Mouse (Mus musculus): ENCODE results near the gene Chchd4. TPM values are rescaled to one million over a fixed set of nuclear protein-coding genes. Genes with fewer than 3 reads are reported as not detected.

Gene Chchd4
- polyA plus RNA-seq (2021) = 24.0 TPM

GRCm38 (mm10) chr6:91472868-91473804, at the start of gene Chchd4, which contains the start of gene Tmem43:
TSS of gene Chchd4 (minus strand) at chr6:91473546.
TSS of gene Tmem43 (plus strand) at chr6:91473703.
- H3K27me3 ChIP-seq = no peaks in the 10 kb centered on the region
- ChIA-PET POLR2A (interaction anchor here (0.9 kb wide), 1 partner anchor 14 kb away, joined by 3 read pairs; no protein-coding TSS in a partner anchor), CTCF (interaction anchor here (0.7 to 1.0 kb wide), 2 partner anchors 15 to 36 kb away, joined by 4 to 5 read pairs; no protein-coding TSS in a partner anchor)
- DNase-seq (ENCODE audit: low read depth, low spot score) (peak; percentile 99), ATAC-seq (peak; percentile 88)
- in situ Hi-C loops (cut with MboI; ENCODE audit: low pct_unique_long_range_greater_than_20kb) = no loop called here
- TF ChIP-seq CTCF (IDR thresholded peaks at IDR 0.05) = no peak

- H3K27me3 ChIP-seq = no peaks in the 10 kb centered on the region
- TF ChIP-seq CTCF (IDR thresholded peaks at IDR 0.05) = no peak
- ChIA-PET POLR2A (no interaction called here), CTCF (no interaction called here)
- ATAC-seq (no peak), DNase-seq (ENCODE audit: low read depth, low spot score) (no peak)
- in situ Hi-C loops (cut with MboI; ENCODE audit: low pct_unique_long_range_greater_than_20kb) = no loop called here
Observed at GRCm38 (mm10) chr6:91522816-91523215, 49.5 kb upstream of the Chchd4 start.

GRCm38 (mm10) chr6:91518454-91519020, 45.2 kb upstream of the Chchd4 start:
- CTCF ChIA-PET = interaction anchor here (2.7 kb wide), 1 partner anchor 9 kb away, joined by 14 read pairs; no protein-coding TSS in a partner anchor
- ATAC-seq (no peak), DNase-seq (ENCODE audit: low read depth, low spot score) (no peak)
- POLR2A ChIA-PET = no interaction called here
- in situ Hi-C loops (cut with MboI; ENCODE audit: low pct_unique_long_range_greater_than_20kb) = loop anchor here (10.0 kb wide), 1 partner anchor 546 kb away; no protein-coding TSS in a partner anchor
- no peaks in the 10 kb centered on the region for H3K27me3 ChIP-seq
- no peak for TF ChIP-seq CTCF (IDR thresholded peaks at IDR 0.05)

GRCm38 (mm10) chr6:91515545-91516449, 42.5 kb upstream of the Chchd4 start, which contains the start of the genes Xpc and Lsm3:
TSS of gene Xpc (minus strand) at chr6:91515888.
TSS of gene Lsm3 (plus strand) at chr6:91515928.
- ATAC-seq (peak; percentile 94), DNase-seq (ENCODE audit: low read depth, low spot score) (peak; percentile 89)
- no peaks in the 10 kb centered on the region for H3K27me3 ChIP-seq
- CTCF ChIA-PET = no interaction called here
- in situ Hi-C loops (cut with MboI; ENCODE audit: low pct_unique_long_range_greater_than_20kb) = loop anchor here (10.0 kb wide), 1 partner anchor 549 kb away; no protein-coding TSS in a partner anchor
- POLR2A ChIA-PET = no interaction called here
- TF ChIP-seq CTCF (IDR thresholded peaks at IDR 0.05) = no peak

- ATAC-seq = no peak
Observed at GRCm38 (mm10) chr6:91514737-91515362, 41.5 kb upstream of the Chchd4 start.

GRCm38 (mm10) chr6:91514135-91514534, 40.8 kb upstream of the Chchd4 start:
- TF ChIP-seq CTCF (IDR thresholded peaks at IDR 0.05) = no peak
- CTCF ChIA-PET = no interaction called here
- H3K27me3 ChIP-seq = no peaks in the 10 kb centered on the region
- in situ Hi-C loops (cut with MboI; ENCODE audit: low pct_unique_long_range_greater_than_20kb) = loop anchor here (10.0 kb wide), 1 partner anchor 551 kb away; no protein-coding TSS in a partner anchor
- ATAC-seq (no peak), DNase-seq (ENCODE audit: low read depth, low spot score) (no peak)
- POLR2A ChIA-PET = no interaction called here

More at GRCm38 (mm10) chr6:91514737-91515362, 41.5 kb upstream of the Chchd4 start:
- no peaks in the 10 kb centered on the region for H3K27me3 ChIP-seq
- DNase-seq (ENCODE audit: low read depth, low spot score) = no peak
- CTCF ChIA-PET = no interaction called here
- no peak for TF ChIP-seq CTCF (IDR thresholded peaks at IDR 0.05)
- POLR2A ChIA-PET = interaction anchor here (0.8 kb wide), 1 partner anchor 15 kb away, joined by 3 read pairs; no protein-coding TSS in a partner anchor
- in situ Hi-C loops (cut with MboI; ENCODE audit: low pct_unique_long_range_greater_than_20kb) = loop anchor here (10.0 kb wide), 1 partner anchor 550 kb away; no protein-coding TSS in a partner anchor

GRCm38 (mm10) chr6:91510211-91510610, 36.9 kb upstream of the Chchd4 start:
- in situ Hi-C loops (cut with MboI; ENCODE audit: low pct_unique_long_range_greater_than_20kb) = loop anchor here (10.0 kb wide), 1 partner anchor 555 kb away; no protein-coding TSS in a partner anchor
- ChIA-PET POLR2A (interaction anchor here (1.3 kb wide), 1 partner anchor 32 kb away, joined by 3 read pairs; no protein-coding TSS in a partner anchor), CTCF (interaction anchor here (1.1 to 2.2 kb wide), 6 partner anchors 10 to 95 kb away, joined by 3 to 9 read pairs (median 4); no protein-coding TSS in a partner anchor)
- DNase-seq (ENCODE audit: low read depth, low spot score) (no peak), ATAC-seq (no peak)
- TF ChIP-seq CTCF (IDR thresholded peaks at IDR 0.05) = no peak
- no peaks in the 10 kb centered on the region for H3K27me3 ChIP-seq

- in situ Hi-C loops (cut with MboI; ENCODE audit: low pct_unique_long_range_greater_than_20kb) = loop anchor here (10.0 kb wide), 1 partner anchor 225 kb away; no protein-coding TSS in a partner anchor
- no peaks in the 10 kb centered on the region for H3K27me3 ChIP-seq
- CTCF ChIA-PET = interaction anchor here (0.6 to 2.4 kb wide), 18 partner anchors 9 to 97 kb away, joined by 3 to 9 read pairs (median 4); no protein-coding TSS in a partner anchor
- POLR2A ChIA-PET = interaction anchor here (0.7 to 1.3 kb wide), 3 partner anchors 22 to 252 kb away, joined by 3 to 4 read pairs (median 3); no protein-coding TSS in a partner anchor
- TF ChIP-seq CTCF (IDR thresholded peaks at IDR 0.05) = peak; percentile 92
- DNase-seq (ENCODE audit: low read depth, low spot score) = no peak
- ATAC-seq = peak; percentile 51
Observed at GRCm38 (mm10) chr6:91509326-91509725, 36.0 kb upstream of the Chchd4 start.

- ATAC-seq (no peak), DNase-seq (ENCODE audit: low read depth, low spot score) (no peak)
- ChIA-PET POLR2A (interaction anchor here (0.6 kb wide), 1 partner anchor 53 kb away, joined by 4 read pairs; no protein-coding TSS in a partner anchor), CTCF (interaction anchor here (1.2 to 2.4 kb wide), 4 partner anchors 7 to 52 kb away, joined by 3 to 9 read pairs (median 7); no protein-coding TSS in a partner anchor)
- no peaks in the 10 kb centered on the region for H3K27me3 ChIP-seq
- no peak for TF ChIP-seq CTCF (IDR thresholded peaks at IDR 0.05)
- in situ Hi-C loops (cut with MboI; ENCODE audit: low pct_unique_long_range_greater_than_20kb) = loop anchor here (10.0 kb wide), 1 partner anchor 223 kb away; no protein-coding TSS in a partner anchor
Observed at GRCm38 (mm10) chr6:91508041-91508440, 34.7 kb upstream of the Chchd4 start.
